Mouse (Mus musculus) heart, embryonic 10.5 days (tissue): ENCODE results near the gene Olfr648. TPM values are rescaled to one million over a fixed set of nuclear protein-coding genes. Genes with fewer than 3 reads are reported as not detected.

Source experiments
- DNase-seq: peaks from one replicate; pipeline ENCODE4 v3.0.0-alpha.2; 2017; ENCODE audit warnings: low spot score
- H3K27ac ChIP-seq: fragments of 300-500 bp; sonication (generic); 2 replicates; pipeline ENCODE4 v1.5.1; 2016; ENCODE audit warnings: mild to moderate bottlenecking
- H3K27me3 ChIP-seq: fragments of 300-500 bp; sonication (generic); 2 replicates; pipeline ENCODE4 v1.6.1; 2016; ENCODE audit warnings: mild to moderate bottlenecking; ENCODE audit not compliant: poor library complexity, insufficient read depth, severe bottlenecking
- H3K36me3 ChIP-seq: fragments of 300-500 bp; sonication (generic); 2 replicates; pipeline ENCODE4 v1.6.1; 2016; ENCODE audit warnings: mild to moderate bottlenecking, moderate library complexity
- H3K4me1 ChIP-seq: fragments of 300-500 bp; sonication (generic); 2 replicates; pipeline ENCODE4 v1.6.1; 2016; ENCODE audit warnings: mild to moderate bottlenecking
- H3K4me3 ChIP-seq: fragments of 300-500 bp; sonication (generic); 2 replicates; pipeline ENCODE4 v1.5.1; 2016; ENCODE audit warnings: mild to moderate bottlenecking, moderate library complexity
- H3K9me3 ChIP-seq: fragments of 300-500 bp; sonication (generic); 2 replicates; pipeline ENCODE4 v1.6.1; 2016; ENCODE audit warnings: mild to moderate bottlenecking, moderate library complexity
- WGBS: fragments of 180-500 bp; shearing (Covaris S2); methylation state at CpG from one replicate; pipeline ENCODE4 v1.1.7; 2016; 5-methylcytosine and 5-hydroxymethylcytosine counted together
- polyA plus RNA-seq: library from polyadenylated mRNA; unstranded; fragments of >200 nt; fragmentation: Nextera tagmentation; extraction: Ambion mirVana; gene quantifications from 2 replicates; pipeline ENCODE4 v1.2.1, GENCODE M21; 2016

Gene Olfr648
- polyA plus RNA-seq: 0.21 and 0.28 TPM in 2 replicates

- H3K4me1 ChIP-seq: no peaks in the 10 kb centered on the region
- no peak within 1 kb of the TSS for H3K4me3 ChIP-seq
- WGBS: 83% methylated on average over 2 of the region's 2 CpGs
- no peak within 1 kb of the TSS for H3K27ac ChIP-seq
- DNase-seq: no peak
- H3K9me3 ChIP-seq: no peaks in the 10 kb centered on the region
- H3K36me3 ChIP-seq: no peaks in the 10 kb centered on the region
- no peaks in the 10 kb centered on the region for H3K27me3 ChIP-seq
These were observed at the start of gene Olfr648 for GRCm38 (mm10) chr7:104183292-104183691. Gene Olfr648, minus strand, starts transcription at chr7:104183392.

GRCm38 (mm10) chr7:104231203-104231602, 48.0 kb upstream of the Olfr648 start:
- H3K4me1 ChIP-seq: no peaks in the 10 kb centered on the region
- no peak overlapping the region for H3K4me3 ChIP-seq
- no peaks in the 10 kb centered on the region for H3K9me3 ChIP-seq
- H3K36me3 ChIP-seq: peaks cover 13% of the 10 kb centered on the region; the same call in 1 of the 2 replicates
- no peaks in the 10 kb centered on the region for H3K27me3 ChIP-seq
- H3K27ac ChIP-seq: no peak overlapping the region
- no peak for DNase-seq
- WGBS: 27% methylated on average over 2 of the region's 2 CpGs

- Histone ChIP-seq H3K27ac (peak within 1 kb of the TSS; percentile 83), H3K9me3 (no peaks in the 10 kb centered on the region), H3K4me3 (peak within 1 kb of the TSS; percentile 69), H3K4me1 (no peaks in the 10 kb centered on the region), H3K27me3 (no peaks in the 10 kb centered on the region), H3K36me3 (no peaks in the 10 kb centered on the region)
- DNase-seq: peak; percentile 91
- WGBS: 1% methylated on average over 37 of the region's 37 CpGs
These were observed 35.7 kb upstream of the Olfr648 start, which contains the start of gene Trim6 for GRCm38 (mm10) chr7:104218701-104219569. Gene Trim6, plus strand, starts transcription at chr7:104218793.

- H3K27me3 ChIP-seq: no peaks in the 10 kb centered on the region
- 74% methylated on average over 2 of the region's 2 CpGs for WGBS
- H3K4me3 ChIP-seq: no peak overlapping the region
- H3K9me3 ChIP-seq: no peaks in the 10 kb centered on the region
- no peaks in the 10 kb centered on the region for H3K36me3 ChIP-seq
- no peak for DNase-seq
- no peak overlapping the region for H3K27ac ChIP-seq
- no peaks in the 10 kb centered on the region for H3K4me1 ChIP-seq
These were observed 34.7 kb upstream of the Olfr648 start for GRCm38 (mm10) chr7:104217881-104218280.

- H3K36me3 ChIP-seq: no peaks in the 10 kb centered on the region
- no peak overlapping the region for H3K4me3 ChIP-seq
- H3K4me1 ChIP-seq: no peaks in the 10 kb centered on the region
- 33% methylated on average over 1 of the region's 1 CpGs for WGBS
- DNase-seq: no peak
- H3K27ac ChIP-seq: no peak overlapping the region
- H3K27me3 ChIP-seq: no peaks in the 10 kb centered on the region
- no peaks in the 10 kb centered on the region for H3K9me3 ChIP-seq
These were observed 32.9 kb upstream of the Olfr648 start for GRCm38 (mm10) chr7:104216011-104216535.

GRCm38 (mm10) chr7:104206197-104206596, 23.0 kb upstream of the Olfr648 start:
- WGBS: 83% methylated on average over 7 of the region's 7 CpGs
- no peak for DNase-seq

GRCm38 (mm10) chr7:104199822-104200221, 16.6 kb upstream of the Olfr648 start:
- H3K9me3 ChIP-seq: no peaks in the 10 kb centered on the region
- no peaks in the 10 kb centered on the region for H3K4me1 ChIP-seq
- no peaks in the 10 kb centered on the region for H3K27me3 ChIP-seq
- no peak overlapping the region for H3K27ac ChIP-seq
- no peak overlapping the region for H3K4me3 ChIP-seq
- H3K36me3 ChIP-seq: no peaks in the 10 kb centered on the region
- 6% methylated on average over 5 of the region's 5 CpGs for WGBS
- peak; percentile 79 for DNase-seq

More at GRCm38 (mm10) chr7:104206197-104206596, 23.0 kb upstream of the Olfr648 start:
- Histone ChIP-seq H3K4me1 (no peaks in the 10 kb centered on the region), H3K36me3 (no peaks in the 10 kb centered on the region), H3K9me3 (no peaks in the 10 kb centered on the region), H3K27ac (no peak overlapping the region), H3K27me3 (no peaks in the 10 kb centered on the region), H3K4me3 (no peak overlapping the region)

- Histone ChIP-seq H3K4me3 (no peak within 1 kb of the TSS), H3K36me3 (no peaks in the 10 kb centered on the region), H3K27me3 (no peaks in the 10 kb centered on the region), H3K4me1 (no peaks in the 10 kb centered on the region), H3K27ac (no peak within 1 kb of the TSS), H3K9me3 (no peaks in the 10 kb centered on the region)
- 80% methylated on average over 6 of the region's 6 CpGs for WGBS
- no peak for DNase-seq
These were observed 12.7 kb upstream of the Olfr648 start, which contains the start of gene Olfr649 for GRCm38 (mm10) chr7:104195885-104196284. Gene Olfr649, minus strand, starts transcription at chr7:104195985.

- 52% methylated on average over 9 of the region's 9 CpGs for WGBS
- Histone ChIP-seq H3K27ac (no peak overlapping the region), H3K9me3 (no peaks in the 10 kb centered on the region), H3K4me3 (no peak overlapping the region), H3K4me1 (no peaks in the 10 kb centered on the region), H3K27me3 (no peaks in the 10 kb centered on the region), H3K36me3 (no peaks in the 10 kb centered on the region)
- DNase-seq: no peak
These were observed 8.1 kb upstream of the Olfr648 start for GRCm38 (mm10) chr7:104191275-104191674.

- WGBS: 90% methylated on average over 1 of the region's 1 CpGs
- H3K4me1 ChIP-seq: no peaks in the 10 kb centered on the region
These were observed 4.1 kb downstream of the Olfr648 start for GRCm38 (mm10) chr7:104179074-104179473.

GRCm38 (mm10) chr7:104178422-104179054, 4.7 kb downstream of the Olfr648 start:
- no peak for DNase-seq
- no peaks in the 10 kb centered on the region for H3K9me3 ChIP-seq
- WGBS: 63% methylated on average over 5 of the region's 5 CpGs

More at GRCm38 (mm10) chr7:104179074-104179473, 4.1 kb downstream of the Olfr648 start:
- DNase-seq: no peak
- Histone ChIP-seq H3K36me3 (no peaks in the 10 kb centered on the region), H3K27me3 (no peaks in the 10 kb centered on the region), H3K9me3 (no peaks in the 10 kb centered on the region), H3K27ac (no peak overlapping the region), H3K4me3 (no peak overlapping the region)

GRCm38 (mm10) chr7:104175085-104175484, 8.1 kb downstream of the Olfr648 start:
- Histone ChIP-seq H3K27me3 (no peaks in the 10 kb centered on the region), H3K4me3 (no peak overlapping the region), H3K36me3 (no peaks in the 10 kb centered on the region), H3K4me1 (no peaks in the 10 kb centered on the region), H3K27ac (no peak overlapping the region), H3K9me3 (no peaks in the 10 kb centered on the region)
- 70% methylated on average over 1 of the region's 1 CpGs for WGBS
- no peak for DNase-seq

More at GRCm38 (mm10) chr7:104178422-104179054, 4.7 kb downstream of the Olfr648 start:
- H3K4me3 ChIP-seq: no peak overlapping the region
- no peak overlapping the region for H3K27ac ChIP-seq
- H3K4me1 ChIP-seq: no peaks in the 10 kb centered on the region
- no peaks in the 10 kb centered on the region for H3K27me3 ChIP-seq
- H3K36me3 ChIP-seq: no peaks in the 10 kb centered on the region
